Mouse (Mus musculus) megakaryocyte, embryonic 14.5 days (primary cell): ENCODE results near the gene Gm7971. TPM values are rescaled to one million over a fixed set of nuclear protein-coding genes. Genes with fewer than 3 reads are reported as not detected.
"Not testable (repeated sequence)": the region's sequence is repeated elsewhere in the genome, so short reads cannot be mapped to it uniquely, and the experiment has no call there.

Experiments used
- H3K27me3 ChIP-seq: replicated peaks from 2 replicates; pipeline ENCODE3; 2012; ENCODE audit warnings: inconsistent platforms
- H3K36me3 ChIP-seq: replicated peaks from 2 replicates; pipeline ENCODE3; 2012; ENCODE audit warnings: low read length, inconsistent platforms, mixed read lengths
- H3K4me1 ChIP-seq: 2 replicates; pipeline ENCODE4 v1.6.1; 2012; ENCODE audit warnings: inconsistent platforms
- H3K4me3 ChIP-seq: replicated peaks from 2 replicates; pipeline ENCODE3; 2012; ENCODE audit warnings: moderate library complexity, mild to moderate bottlenecking, inconsistent platforms
- H3K9me3 ChIP-seq: 2 replicates; pipeline ENCODE4 v1.6.1; 2012; ENCODE audit warnings: inconsistent platforms
- polyA plus RNA-seq: library from polyadenylated mRNA; stranded (reverse); fragments of >175 nt; gene quantifications from 2 replicates; pipeline ENCODE4 v1.2.3, GENCODE M21; 2012; ENCODE audit warnings: low replicate concordance; ENCODE audit not compliant: insufficient read depth

The Gm7971 gene
- polyA plus RNA-seq, result not detected in 2 replicates

GRCm38 (mm10) chr5:95594775-95595174, at the start of gene Gm7971:
Gm7971 (minus strand) TSS chr5:95594875.
- H3K27me3 ChIP-seq, H3K36me3 ChIP-seq, H3K9me3 ChIP-seq, H3K4me1 ChIP-seq, H3K4me3 ChIP-seq: not testable (repeated sequence)

Other genes starting within 250 kb of the Gm7971 start
- gene D5Ertd577e, start 138.1 kb downstream of the Gm7971 start, polyA plus RNA-seq, result not detected in 2 replicates
- gene Gm3286, start 84.1 kb downstream of the Gm7971 start, polyA plus RNA-seq, result not detected in 2 replicates
- not detected in 2 replicates for gene Gm7978, start 141.3 kb upstream of the Gm7971 start, polyA plus RNA-seq
- gene Gm7982, start 147.1 kb upstream of the Gm7971 start, polyA plus RNA-seq, result not detected in 2 replicates
- not detected in 2 replicates for gene E330014E10Rik, start 181.1 kb upstream of the Gm7971 start, polyA plus RNA-seq